Mouse (Mus musculus): Measurements from ENCODE around the gene Eif2s1. TPM values are rescaled to one million over a fixed set of nuclear protein-coding genes. Genes with fewer than 3 reads are reported as not detected.
A peak's percentile ranks its signal among the peaks of the same experiment; 100 is the strongest.

Gene Eif2s1
- total RNA-seq (2014; rRNA removed): 29.4 and 32.6 TPM in 2 replicates
- 92.0 and 98.3 TPM in 2 replicates for polyA plus RNA-seq (2015; fragmentation: Nextera tagmentation; extraction: Ambion mirVana)

DNA sequence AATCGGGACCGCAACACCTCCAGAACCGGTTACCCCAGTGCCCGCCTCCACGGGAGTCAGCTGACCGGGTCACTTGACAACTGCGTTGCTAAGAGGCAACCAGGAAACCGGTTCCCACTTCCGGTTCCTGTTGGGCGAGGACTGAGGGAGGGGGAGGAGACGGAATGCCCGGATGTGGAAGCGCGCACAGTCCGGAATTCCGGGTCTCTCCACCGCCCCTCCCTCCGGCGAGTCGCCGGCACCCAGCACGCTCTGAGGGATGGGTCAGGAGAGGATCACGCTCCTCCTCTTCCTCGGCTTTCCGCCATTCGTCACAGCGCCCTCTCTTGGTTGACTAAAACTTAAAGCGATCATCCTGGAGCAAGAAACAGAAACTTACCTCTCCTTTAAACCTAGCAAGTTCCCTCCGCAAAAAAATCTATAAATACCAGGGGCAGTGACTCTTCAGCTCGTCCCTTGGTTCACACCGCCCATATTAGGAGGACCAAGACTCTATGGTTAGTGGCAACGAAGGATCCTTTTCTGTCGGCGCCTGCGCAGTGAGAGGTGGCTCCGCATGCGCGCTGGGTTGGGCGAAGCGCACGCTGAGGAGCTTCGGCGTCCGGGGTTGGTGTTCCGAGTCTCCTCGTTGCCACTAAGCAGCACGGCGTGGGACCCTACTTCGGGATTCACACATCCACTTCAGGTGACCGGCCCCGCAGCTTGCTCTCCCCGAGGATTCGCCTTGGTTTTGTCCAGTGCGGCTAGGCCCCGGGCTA is at the start of gene Eif2s1, which contains the start of gene Atp6v1d:
Eif2s1 (plus strand) TSS at position 324 of the 758 bp plus-strand sequence.
Atp6v1d (minus strand) TSS at position 143 of the 758 bp plus-strand sequence.
- peaks cover 18% of the 10 kb centered on the region for H3K4me1 ChIP-seq (ENCODE audit: insufficient read depth, low read length)
- peak within 1 kb of the TSS; percentile 68 for H3K9ac ChIP-seq (replicated peaks; ENCODE audit: low read length)
- WGBS: under 1% methylated on average over 55 of the region's 55 CpGs
- H3K27me3 ChIP-seq (ENCODE audit: insufficient read depth, low read length): no peaks in the 10 kb centered on the region
- peak; percentile 100 for ATAC-seq
- H3K36me3 ChIP-seq (ENCODE audit: insufficient read depth, low read length): no peaks in the 10 kb centered on the region
- peak within 1 kb of the TSS; percentile 60 for H3K4me3 ChIP-seq (ENCODE audit: low read length)
- peak within 1 kb of the TSS; percentile 78 for H3K27ac ChIP-seq
- H3K9me3 ChIP-seq (ENCODE audit: low read length): no peaks in the 10 kb centered on the region
- peak within 1 kb of the TSS; percentile 76 for H3K4me2 ChIP-seq (ENCODE audit: low read depth, low read length)
- DNase-seq (ENCODE audit: low spot score): peak; percentile 99
- peak; percentile 85 for TF ChIP-seq CTCF (IDR thresholded peaks at IDR 0.05; ENCODE audit: low read depth)

- ATAC-seq: no peak
- H3K27ac ChIP-seq: no peak overlapping the region
- H3K27me3 ChIP-seq (ENCODE audit: insufficient read depth, low read length): no peaks in the 10 kb centered on the region
- DNase-seq (ENCODE audit: low spot score): peak; percentile 5
- no peaks in the 10 kb centered on the region for H3K9me3 ChIP-seq (ENCODE audit: low read length)
- no peak overlapping the region for H3K4me3 ChIP-seq (ENCODE audit: low read length)
- H3K4me2 ChIP-seq (ENCODE audit: low read depth, low read length): no peak overlapping the region
- TF ChIP-seq CTCF (IDR thresholded peaks at IDR 0.05; ENCODE audit: low read depth): peak; percentile 49
- no peaks in the 10 kb centered on the region for H3K4me1 ChIP-seq (ENCODE audit: insufficient read depth, low read length)
- no peak overlapping the region for H3K9ac ChIP-seq (replicated peaks; ENCODE audit: low read length)
- H3K36me3 ChIP-seq (ENCODE audit: insufficient read depth, low read length): no peaks in the 10 kb centered on the region
Measured at GRCm38 (mm10) chr12:78814437-78814836, 47.2 kb upstream of the Eif2s1 start.

- no peak for ATAC-seq
- no peak overlapping the region for H3K9ac ChIP-seq (replicated peaks; ENCODE audit: low read length)
Measured at GRCm38 (mm10) chr12:78834496-78834895, 27.1 kb upstream of the Eif2s1 start.

DNA sequence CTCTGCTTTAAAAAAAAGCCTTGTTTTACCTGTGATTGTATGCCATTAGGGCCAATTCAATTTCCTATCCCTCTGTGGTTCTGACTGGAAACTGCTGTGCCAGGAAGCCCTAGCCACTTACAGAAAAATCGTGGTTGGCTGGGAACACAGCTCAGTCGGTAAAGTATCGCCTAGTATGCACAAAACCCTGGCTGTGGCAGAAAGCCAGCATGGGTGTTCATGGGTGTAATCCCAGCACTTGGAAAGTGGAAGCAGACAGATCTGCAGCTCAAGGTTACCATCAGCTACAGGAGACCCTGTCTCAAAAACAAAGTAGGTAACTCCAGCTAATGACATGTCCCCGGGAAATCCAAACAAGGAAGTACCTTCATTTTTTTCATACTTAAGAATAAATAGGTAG is 21.7 kb upstream of the Eif2s1 start:
- H3K27me3 ChIP-seq (ENCODE audit: insufficient read depth, low read length): no peaks in the 10 kb centered on the region
- DNase-seq (ENCODE audit: low spot score) (no peak), ATAC-seq (no peak)
- 70% methylated on average over 4 of the region's 4 CpGs for WGBS
- peaks cover 30% of the 10 kb centered on the region for H3K36me3 ChIP-seq (ENCODE audit: insufficient read depth, low read length)
- H3K9me3 ChIP-seq (ENCODE audit: low read length): no peaks in the 10 kb centered on the region
- no peak for TF ChIP-seq CTCF (IDR thresholded peaks at IDR 0.05; ENCODE audit: low read depth)
- H3K4me2 ChIP-seq (ENCODE audit: low read depth, low read length): no peak overlapping the region
- H3K4me1 ChIP-seq (ENCODE audit: insufficient read depth, low read length): no peaks in the 10 kb centered on the region
- H3K9ac ChIP-seq (replicated peaks; ENCODE audit: low read length): no peak overlapping the region
- no peak overlapping the region for H3K27ac ChIP-seq
- no peak overlapping the region for H3K4me3 ChIP-seq (ENCODE audit: low read length)

More at GRCm38 (mm10) chr12:78834496-78834895, 27.1 kb upstream of the Eif2s1 start:
- 92% methylated on average over 2 of the region's 2 CpGs for WGBS
- Histone ChIP-seq H3K4me2 (ENCODE audit: low read depth, low read length) (no peak overlapping the region), H3K4me1 (ENCODE audit: insufficient read depth, low read length) (no peaks in the 10 kb centered on the region), H3K27ac (no peak overlapping the region), H3K4me3 (ENCODE audit: low read length) (no peak overlapping the region), H3K9me3 (ENCODE audit: low read length) (no peaks in the 10 kb centered on the region), H3K36me3 (ENCODE audit: insufficient read depth, low read length) (peaks cover 10% of the 10 kb centered on the region; the same call in 1 of the 2 replicates), H3K27me3 (ENCODE audit: insufficient read depth, low read length) (no peaks in the 10 kb centered on the region)
- DNase-seq (ENCODE audit: low spot score): no peak
- no peak for TF ChIP-seq CTCF (IDR thresholded peaks at IDR 0.05; ENCODE audit: low read depth)

GRCm38 (mm10) chr12:78842429-78842828 is 19.2 kb upstream of the Eif2s1 start:
- no peak overlapping the region for H3K4me3 ChIP-seq (ENCODE audit: low read length)
- no peaks in the 10 kb centered on the region for H3K4me1 ChIP-seq (ENCODE audit: insufficient read depth, low read length)
- no peaks in the 10 kb centered on the region for H3K9me3 ChIP-seq (ENCODE audit: low read length)
- DNase-seq (ENCODE audit: low spot score): no peak
- 95% methylated on average over 1 of the region's 1 CpGs for WGBS
- H3K9ac ChIP-seq (replicated peaks; ENCODE audit: low read length): no peak overlapping the region
- TF ChIP-seq CTCF (IDR thresholded peaks at IDR 0.05; ENCODE audit: low read depth): no peak
- no peak overlapping the region for H3K4me2 ChIP-seq (ENCODE audit: low read depth, low read length)
- peaks cover 27% of the 10 kb centered on the region for H3K36me3 ChIP-seq (ENCODE audit: insufficient read depth, low read length)
- H3K27ac ChIP-seq: no peak overlapping the region
- no peaks in the 10 kb centered on the region for H3K27me3 ChIP-seq (ENCODE audit: insufficient read depth, low read length)
- ATAC-seq: no peak

DNA sequence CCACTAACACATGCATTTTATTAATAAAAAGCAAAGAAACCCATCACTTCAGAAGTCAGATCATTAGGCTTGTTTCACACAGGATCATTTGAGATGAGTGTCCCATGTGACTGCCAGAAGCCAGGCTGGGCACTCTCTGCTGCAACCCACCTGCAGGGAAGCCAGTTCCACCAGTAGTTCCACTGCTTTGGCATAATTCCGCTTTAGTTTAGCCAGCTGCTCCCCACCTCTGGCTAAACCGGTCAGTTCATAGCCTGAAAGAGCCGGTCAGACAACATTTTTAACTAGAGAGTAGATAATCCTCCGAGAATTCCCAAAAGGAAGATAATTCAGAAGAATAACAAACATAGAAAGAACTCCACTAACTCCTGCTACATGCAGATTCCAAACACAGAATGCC is 13.4 kb upstream of the Eif2s1 start:
- 95% methylated on average over 4 of the region's 4 CpGs for WGBS
- no peak overlapping the region for H3K9ac ChIP-seq (replicated peaks; ENCODE audit: low read length)
- H3K27ac ChIP-seq: no peak overlapping the region
- TF ChIP-seq CTCF (IDR thresholded peaks at IDR 0.05; ENCODE audit: low read depth): no peak
- no peaks in the 10 kb centered on the region for H3K4me1 ChIP-seq (ENCODE audit: insufficient read depth, low read length)
- DNase-seq (ENCODE audit: low spot score) (no peak), ATAC-seq (no peak)
- no peak overlapping the region for H3K4me2 ChIP-seq (ENCODE audit: low read depth, low read length)
- H3K4me3 ChIP-seq (ENCODE audit: low read length): no peak overlapping the region
- H3K27me3 ChIP-seq (ENCODE audit: insufficient read depth, low read length): no peaks in the 10 kb centered on the region
- no peaks in the 10 kb centered on the region for H3K9me3 ChIP-seq (ENCODE audit: low read length)
- H3K36me3 ChIP-seq (ENCODE audit: insufficient read depth, low read length): peaks cover 30% of the 10 kb centered on the region
